ENCODE assay signal across 13 mouse cellular contexts in genomic region chr17:7656503-7656902, GRCm38 (mm10).
DNase-seq lines count a peak whose midpoint lies in the region; ATAC-seq and TF ChIP-seq lines count a peak whose summit lies in the region.
"Had no signal": no experiment of that assay in that cellular context is flagged by ENCODE, and none has a peak within 500 bp of the region (broad histone marks: within the 10 kb centered on the region; RNA-seq: fewer than 3 reads in every experiment).

No protein-coding gene starts in this region.

- TF ChIP-seq CTCF in left cerebral cortex, adult 2 months (IDR thresholded peaks at IDR 0.05) = peak; percentile 48

- no peak overlapping the region for H3K27ac ChIP-seq in left cerebral cortex, adult 2 months
- H3K27ac ChIP-seq: embryonic facial prominence, embryonic 13.5 days; limb, embryonic 12.5 days; neural tube, embryonic 13.5 days had no signal

- ATAC-seq in CD4-positive, CD25-positive, alpha-beta regulatory T cell, adult 4 months = no peak
- ATAC-seq: forebrain, embryonic 16.5 days; hindbrain, embryonic 16.5 days had no signal

- DNase-seq in CD4-positive, CD25-positive, alpha-beta regulatory T cell, adult 2 months (ENCODE audit: low read depth, low spot score) = peak; percentile 9
- DNase-seq in left cerebral cortex, adult 2 months (ENCODE audit: extremely low spot score in 1 of 2, low spot score in 2 of 2) = no peak
- no peak for DNase-seq in left cerebral cortex, postnatal 10 days (ENCODE audit: extremely low spot score in 1 of 2, low spot score in 2 of 2)
- peak; percentile 0 for DNase-seq in MEL-GATA-1-ER (ENCODE audit: extremely low read depth, low read depth)
- DNase-seq in lung, postnatal 36 days = peak; percentile 16
- no peak for DNase-seq in Muller cell, postnatal 12 days (ENCODE audit: inconsistent ontology term)
- DNase-seq in layer of hippocampus, adult 9-10 months (ENCODE audit: low spot score) = no peak

- intact Hi-C loops in left cerebral cortex, adult 2 months (cut with DNase I) = no loop called here
- intact Hi-C loops in left cerebral cortex, postnatal 10 days (cut with DNase I) = no loop called here

- no peak overlapping the region for H3K4me3 ChIP-seq in left cerebral cortex, adult 2 months
- H3K4me3 ChIP-seq: embryonic facial prominence, embryonic 13.5 days; limb, embryonic 12.5 days; neural tube, embryonic 13.5 days had no signal

Comparison
In these comparisons a context has a peak if more than half of its experiments do, and no peak if none do; other contexts are left out.
1. DNase-seq: peak in CD4-positive, CD25-positive, alpha-beta regulatory T cell, adult 2 months (single experiment), MEL-GATA-1-ER (single experiment) and lung, postnatal 36 days (single experiment); none in left cerebral cortex, adult 2 months (0 of 2), left cerebral cortex, postnatal 10 days (0 of 2), Muller cell, postnatal 12 days (single experiment) and layer of hippocampus, adult 9-10 months (single experiment).